Mouse (Mus musculus): ENCODE data around the gene Zfp574. TPM values are rescaled to one million over a fixed set of nuclear protein-coding genes. Genes with fewer than 3 reads are reported as not detected.

Gene Zfp574
- 10 to 100 TPM; 14.5 to 15.8 TPM for total RNA-seq (2023)

DNA sequence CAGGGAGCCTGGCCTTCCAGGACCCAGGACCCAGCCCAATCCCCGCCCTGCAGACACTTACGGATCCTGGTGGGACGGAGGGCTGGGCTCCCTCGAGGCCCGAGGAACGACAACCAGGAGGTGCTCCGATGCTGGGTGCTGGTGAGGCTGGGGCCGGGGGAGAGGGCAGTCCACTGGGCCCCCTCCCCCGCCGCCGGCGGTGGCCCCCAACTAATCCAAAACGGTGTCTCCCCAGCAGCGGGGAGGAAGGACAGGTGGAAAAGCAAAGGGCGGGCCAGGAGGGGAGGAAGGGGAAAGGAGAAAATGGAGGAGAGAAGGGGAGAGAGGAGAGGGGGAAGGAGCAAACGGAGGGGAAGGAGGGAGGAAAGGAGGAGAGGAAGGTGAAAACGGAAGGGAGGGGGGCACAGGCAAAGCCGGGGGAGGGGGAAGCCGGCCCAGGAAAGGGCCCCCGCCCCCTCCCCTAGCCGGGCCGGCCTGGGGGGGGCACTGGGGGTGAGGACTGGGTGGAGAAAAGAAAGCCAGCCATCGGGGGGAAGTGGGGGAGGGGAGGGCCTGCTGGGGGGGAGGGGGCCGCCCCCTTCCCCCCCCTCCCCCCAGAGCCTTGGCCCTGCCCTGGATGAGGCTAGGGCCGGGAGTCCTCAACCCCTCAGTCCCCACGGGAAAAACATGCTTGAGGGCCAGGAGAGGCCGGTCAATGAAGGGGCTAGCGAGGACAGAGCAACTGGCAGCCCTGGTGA, at the start of gene Zfp574, which contains the start of gene Grik5:
Gene Zfp574, plus strand, starts transcription at position 589 of the 737 bp plus-strand sequence.
Gene Grik5, minus strand, starts transcription at position 368 of the 737 bp plus-strand sequence.

Other genes with a start within 250 kb of the Zfp574 start
- not detected for gene Gm9844, start 210.4 kb upstream of the Zfp574 start, total RNA-seq (2023)
- not detected for gene Lypd4, start 202.6 kb upstream of the Zfp574 start, total RNA-seq (2023)
- not detected for gene Dmrtc2, start 202.5 kb upstream of the Zfp574 start, total RNA-seq (2023)
- 100 to 1,000 TPM; 831 to 832 TPM for gene Rps19, start 188.2 kb upstream of the Zfp574 start, total RNA-seq (2023)
- gene Cd79a, start 175.2 kb upstream of the Zfp574 start, total RNA-seq (2023), result 1 to 10 TPM; 5.4 to 6.3 TPM
- 100 to 1,000 TPM; 583 to 627 TPM for gene Arhgef1, start 169.7 kb upstream of the Zfp574 start, total RNA-seq (2023)
- not detected for gene Gm4881, start 128.1 kb upstream of the Zfp574 start, total RNA-seq (2023)
- gene Rabac1, start 99.8 kb upstream of the Zfp574 start, total RNA-seq (2023), result 100 to 1,000 TPM; 126 to 141 TPM
- gene Atp1a3, start 66.6 kb upstream of the Zfp574 start, total RNA-seq (2023), result 100 to 1,000 TPM; 189 to 210 TPM
- gene Grik5, start 221 bp upstream of the Zfp574 start, total RNA-seq (2023), result 1 to 10 TPM; 3.0 TPM
- 10 to 100 TPM; 13.2 to 15.0 TPM for gene Pou2f2, start 107.2 kb downstream of the Zfp574 start, total RNA-seq (2023)
- gene Dedd2, start 148.0 kb downstream of the Zfp574 start, total RNA-seq (2023), result 100 to 1,000 TPM; 105 to 118 TPM
- 10 to 100 TPM; 12.1 to 12.7 TPM for gene Zfp526, start 148.9 kb downstream of the Zfp574 start, total RNA-seq (2023)
- 10 to 100 TPM; 80.7 to 83.4 TPM for gene Gsk3a, start 165.3 kb downstream of the Zfp574 start, total RNA-seq (2023)
- gene Erf, start 178.2 kb downstream of the Zfp574 start, total RNA-seq (2023), result 10 to 100 TPM in 1 of 2 experiments, 1 to 10 TPM in 1; 9.6 to 10.2 TPM
- 100 to 1,000 TPM; 191 to 211 TPM for gene Cic, start 195.1 kb downstream of the Zfp574 start, total RNA-seq (2023)
- 1 to 10 TPM; 8.2 to 9.0 TPM for gene Pafah1b3, start 225.4 kb downstream of the Zfp574 start, total RNA-seq (2023)
- not detected for gene Prr19, start 228.8 kb downstream of the Zfp574 start, total RNA-seq (2023)
- gene Tmem145, start 233.5 kb downstream of the Zfp574 start, total RNA-seq (2023), result not detected
- 1 to 10 TPM; 2.4 to 3.9 TPM for gene Megf8, start 244.6 kb downstream of the Zfp574 start, total RNA-seq (2023)

Data from neutrophil, adult 83 days (primary cell).